Mouse (Mus musculus): ENCODE measurements around the gene Sh2b3. TPM values are rescaled to one million over a fixed set of nuclear protein-coding genes. Genes with fewer than 3 reads are reported as not detected.

Gene Sh2b3
- polyA plus RNA-seq, 1 experiment from 2014 or later: 5.2 TPM

GRCm38 (mm10) chr5:121832376-121833155 lies 4.9 kb downstream of the Sh2b3 start:
- WGBS: 78% methylated on average over 6 of the region's 6 CpGs
- Histone ChIP-seq H3K4me1 (ENCODE audit: control insufficient read depth, insufficient read depth, low read depth, low read length) (peaks cover 31% of the 10 kb centered on the region), H3K27ac (ENCODE audit: low read depth, low read length) (no peak overlapping the region), H3K36me3 (ENCODE audit: control insufficient read depth, insufficient read depth, low read length) (no peaks in the 10 kb centered on the region), H3K9ac (ENCODE audit: low read depth, low read length) (no peak overlapping the region), H3K4me3 (ENCODE audit: low read length) (no peak overlapping the region), H3K4me2 (ENCODE audit: low read length) (no peak overlapping the region), H3K27me3 (replicated peaks; ENCODE audit: control insufficient read depth, insufficient read depth, low read length) (peaks cover 7% of the 10 kb centered on the region), H3K9me3 (ENCODE audit: control insufficient read depth, low read length) (no peaks in the 10 kb centered on the region)
- ATAC-seq: no peak

DNA sequence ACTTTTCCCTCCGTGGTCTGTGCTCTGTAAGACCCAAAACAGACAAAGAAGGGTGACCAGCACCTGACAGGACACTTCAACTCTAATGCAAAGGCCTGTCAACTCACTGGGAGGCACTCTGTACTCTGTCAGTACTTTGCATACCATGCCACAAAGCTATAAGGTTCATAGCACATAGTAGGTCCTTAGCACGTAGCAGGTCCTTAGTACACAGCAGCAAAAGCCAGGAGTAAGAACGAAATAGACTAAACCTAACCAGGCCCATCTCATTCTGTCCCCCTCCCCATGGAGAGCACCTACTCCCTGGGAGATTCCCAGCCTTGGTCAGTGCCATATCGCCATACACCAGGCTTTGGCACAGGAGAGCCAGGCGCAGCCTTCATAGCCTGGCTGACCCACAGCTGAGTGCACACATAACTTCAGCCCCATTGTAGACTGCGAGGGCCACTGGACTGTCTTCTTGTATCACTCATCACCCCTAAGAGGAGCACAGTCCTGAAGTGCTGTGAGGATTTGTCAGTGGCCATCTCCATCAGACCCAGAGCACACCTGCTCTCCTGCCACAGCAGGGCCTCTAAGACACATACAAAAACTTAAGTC lies 6.3 kb downstream of the Sh2b3 start:
- H3K4me1 ChIP-seq (ENCODE audit: control insufficient read depth, insufficient read depth, low read depth, low read length): peaks cover 25% of the 10 kb centered on the region
- no peak for ATAC-seq
- H3K27ac ChIP-seq (ENCODE audit: low read depth, low read length): no peak overlapping the region
- WGBS: 92% methylated on average over 6 of the region's 6 CpGs
- no peaks in the 10 kb centered on the region; the same call in 1 of the 2 replicates for H3K27me3 ChIP-seq (replicated peaks; ENCODE audit: control insufficient read depth, insufficient read depth, low read length)
- H3K9ac ChIP-seq (ENCODE audit: low read depth, low read length): no peak overlapping the region
- no peaks in the 10 kb centered on the region for H3K9me3 ChIP-seq (ENCODE audit: control insufficient read depth, low read length)
- no peak overlapping the region for H3K4me2 ChIP-seq (ENCODE audit: low read length)
- no peaks in the 10 kb centered on the region for H3K36me3 ChIP-seq (ENCODE audit: control insufficient read depth, insufficient read depth, low read length)
- no peak overlapping the region for H3K4me3 ChIP-seq (ENCODE audit: low read length)

GRCm38 (mm10) chr5:121828491-121829432 lies 8.7 kb downstream of the Sh2b3 start:
- WGBS: 8% methylated on average over 81 of the region's 82 CpGs
- H3K27ac ChIP-seq (ENCODE audit: low read depth, low read length): peak overlapping the region; percentile 24; the same call in 1 of the 2 replicates
- no peaks in the 10 kb centered on the region for H3K27me3 ChIP-seq (replicated peaks; ENCODE audit: control insufficient read depth, insufficient read depth, low read length)
- peak overlapping the region; percentile 46 for H3K4me3 ChIP-seq (ENCODE audit: low read length)
- no peaks in the 10 kb centered on the region for H3K36me3 ChIP-seq (ENCODE audit: control insufficient read depth, insufficient read depth, low read length)
- ATAC-seq: peak; percentile 63
- no peaks in the 10 kb centered on the region for H3K9me3 ChIP-seq (ENCODE audit: control insufficient read depth, low read length)
- H3K9ac ChIP-seq (ENCODE audit: low read depth, low read length): peak overlapping the region; percentile 66
- peaks cover 14% of the 10 kb centered on the region for H3K4me1 ChIP-seq (ENCODE audit: control insufficient read depth, insufficient read depth, low read depth, low read length)
- H3K4me2 ChIP-seq (ENCODE audit: low read length): peak overlapping the region; percentile 91

GRCm38 (mm10) chr5:121827876-121828275 lies 9.6 kb downstream of the Sh2b3 start:
- WGBS: 67% methylated on average over 4 of the region's 4 CpGs
- H3K27me3 ChIP-seq (replicated peaks; ENCODE audit: control insufficient read depth, insufficient read depth, low read length): no peaks in the 10 kb centered on the region
- H3K36me3 ChIP-seq (ENCODE audit: control insufficient read depth, insufficient read depth, low read length): no peaks in the 10 kb centered on the region
- no peaks in the 10 kb centered on the region for H3K9me3 ChIP-seq (ENCODE audit: control insufficient read depth, low read length)
- peak overlapping the region; percentile 91; the same call in 1 of the 2 replicates for H3K4me2 ChIP-seq (ENCODE audit: low read length)
- H3K4me3 ChIP-seq (ENCODE audit: low read length): no peak overlapping the region; the same call in 1 of the 2 replicates
- peak overlapping the region; percentile 24; the same call in 1 of the 2 replicates for H3K27ac ChIP-seq (ENCODE audit: low read depth, low read length)
- peaks cover 14% of the 10 kb centered on the region for H3K4me1 ChIP-seq (ENCODE audit: control insufficient read depth, insufficient read depth, low read depth, low read length)
- no peak for ATAC-seq
- H3K9ac ChIP-seq (ENCODE audit: low read depth, low read length): no peak overlapping the region

GRCm38 (mm10) chr5:121825606-121826005 lies 11.8 kb downstream of the Sh2b3 start:
- Histone ChIP-seq H3K9me3 (ENCODE audit: control insufficient read depth, low read length) (no peaks in the 10 kb centered on the region), H3K27ac (ENCODE audit: low read depth, low read length) (no peak overlapping the region), H3K27me3 (replicated peaks; ENCODE audit: control insufficient read depth, insufficient read depth, low read length) (no peaks in the 10 kb centered on the region), H3K36me3 (ENCODE audit: control insufficient read depth, insufficient read depth, low read length) (no peaks in the 10 kb centered on the region), H3K9ac (ENCODE audit: low read depth, low read length) (no peak overlapping the region), H3K4me2 (ENCODE audit: low read length) (no peak overlapping the region), H3K4me3 (ENCODE audit: low read length) (no peak overlapping the region), H3K4me1 (ENCODE audit: control insufficient read depth, insufficient read depth, low read depth, low read length) (peaks cover 14% of the 10 kb centered on the region)
- ATAC-seq: no peak
- WGBS: 88% methylated on average over 3 of the region's 3 CpGs

DNA sequence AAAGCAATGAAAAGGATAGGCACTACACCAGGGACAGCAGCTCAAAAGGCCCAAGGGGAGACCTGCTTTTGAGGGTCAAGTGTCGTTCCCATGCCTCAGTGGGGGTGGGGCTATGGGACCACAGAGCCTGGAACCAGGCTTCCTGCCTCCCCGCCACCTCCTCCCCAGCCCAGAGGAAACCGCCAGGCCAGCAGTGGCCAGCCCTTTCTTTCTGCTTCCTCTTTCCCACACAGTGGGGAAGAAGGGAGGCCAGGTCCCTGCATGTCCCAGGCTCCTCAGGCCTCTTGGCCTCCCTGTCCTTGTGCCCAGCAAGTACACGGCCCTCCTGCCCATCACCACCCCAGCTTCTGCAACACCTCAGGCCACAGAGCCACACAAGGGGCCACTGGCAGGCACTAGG lies 13.3 kb downstream of the Sh2b3 start:
- no peaks in the 10 kb centered on the region for H3K27me3 ChIP-seq (replicated peaks; ENCODE audit: control insufficient read depth, insufficient read depth, low read length)

GRCm38 (mm10) chr5:121823668-121824067 lies 13.8 kb downstream of the Sh2b3 start:
- H3K36me3 ChIP-seq (ENCODE audit: control insufficient read depth, insufficient read depth, low read length): peaks cover 3% of the 10 kb centered on the region; the same call in 1 of the 2 replicates
- H3K9ac ChIP-seq (ENCODE audit: low read depth, low read length): no peak overlapping the region
- no peak overlapping the region for H3K4me2 ChIP-seq (ENCODE audit: low read length)
- H3K27ac ChIP-seq (ENCODE audit: low read depth, low read length): peak overlapping the region; percentile 48; the same call in 1 of the 2 replicates
- WGBS: 77% methylated on average over 1 of the region's 1 CpGs
- no peaks in the 10 kb centered on the region for H3K27me3 ChIP-seq (replicated peaks; ENCODE audit: control insufficient read depth, insufficient read depth, low read length)
- ATAC-seq: no peak
- H3K4me3 ChIP-seq (ENCODE audit: low read length): no peak overlapping the region
- H3K9me3 ChIP-seq (ENCODE audit: control insufficient read depth, low read length): no peaks in the 10 kb centered on the region
- peaks cover 6% of the 10 kb centered on the region for H3K4me1 ChIP-seq (ENCODE audit: control insufficient read depth, insufficient read depth, low read depth, low read length)

More for the DNA sequence above, 13.3 kb downstream of the Sh2b3 start:
- H3K4me3 ChIP-seq (ENCODE audit: low read length): no peak overlapping the region
- no peak for ATAC-seq
- H3K27ac ChIP-seq (ENCODE audit: low read depth, low read length): 0 out of 2 replicates have a peak overlapping the region, but pooled peaks have one; percentile 48
- WGBS: 71% methylated on average over 4 of the region's 4 CpGs
- H3K36me3 ChIP-seq (ENCODE audit: control insufficient read depth, insufficient read depth, low read length): no peaks in the 10 kb centered on the region
- no peaks in the 10 kb centered on the region for H3K9me3 ChIP-seq (ENCODE audit: control insufficient read depth, low read length)
- no peak overlapping the region for H3K4me2 ChIP-seq (ENCODE audit: low read length)
- no peak overlapping the region for H3K9ac ChIP-seq (ENCODE audit: low read depth, low read length)
- H3K4me1 ChIP-seq (ENCODE audit: control insufficient read depth, insufficient read depth, low read depth, low read length): peaks cover 9% of the 10 kb centered on the region

GRCm38 (mm10) chr5:121822786-121823505 lies 14.5 kb downstream of the Sh2b3 start:
- H3K36me3 ChIP-seq (ENCODE audit: control insufficient read depth, insufficient read depth, low read length): peaks cover 10% of the 10 kb centered on the region
- H3K27me3 ChIP-seq (replicated peaks; ENCODE audit: control insufficient read depth, insufficient read depth, low read length): no peaks in the 10 kb centered on the region
- H3K9ac ChIP-seq (ENCODE audit: low read depth, low read length): no peak overlapping the region
- H3K4me3 ChIP-seq (ENCODE audit: low read length): no peak overlapping the region
- 69% methylated on average over 7 of the region's 7 CpGs for WGBS
- H3K9me3 ChIP-seq (ENCODE audit: control insufficient read depth, low read length): no peaks in the 10 kb centered on the region
- no peak for ATAC-seq
- peak overlapping the region; percentile 48; the same call in 1 of the 2 replicates for H3K27ac ChIP-seq (ENCODE audit: low read depth, low read length)
- H3K4me2 ChIP-seq (ENCODE audit: low read length): no peak overlapping the region
- H3K4me1 ChIP-seq (ENCODE audit: control insufficient read depth, insufficient read depth, low read depth, low read length): no peaks in the 10 kb centered on the region; the same call in 1 of the 2 replicates
